Mouse (Mus musculus) bone marrow macrophage, adult 2 months (primary cell): ENCODE measurements around the gene Nol9.

Source experiments
- CTCF ChIP-seq: IDR thresholded peaks from 2 replicates; pipeline ENCODE4 v1.5.1; 2012; ENCODE audit warnings: low read depth, mild to moderate bottlenecking, low read length, moderate library complexity
- POLR2A ChIP-seq: IDR thresholded peaks from 2 replicates; pipeline ENCODE4 v1.6.1; 2012; ENCODE audit warnings: mild to moderate bottlenecking, low read depth, low read length, borderline replicate concordance

GRCm38 (mm10) chr4:152106746-152107145, 67.6 kb downstream of the Nol9 start:
- TF ChIP-seq POLR2A (no peak), CTCF (no peak)
